Mouse (Mus musculus): ENCODE data around the gene Trhr2.

GRCm38 (mm10) chr8:122329072-122329471 lies 31.5 kb downstream of the Trhr2 start:
- TF ChIP-seq POLR2A (IDR thresholded peaks at IDR 0.05; ENCODE audit: low read depth, low read length) (no peak), CTCF (IDR thresholded peaks at IDR 0.05; ENCODE audit: extremely low read depth, insufficient read length, insufficient replicate concordance, low read depth, low read length) (no peak)
